Mouse (Mus musculus) left cerebral cortex, adult 9 months (tissue): ENCODE results near the gene Kazn.

Experiments used
- DNase-seq, 2 experiments: peaks; one replicate each; pipeline ENCODE4 v3.0.0; 2022; ENCODE audit warnings: low spot score in 2 of 2

Kazn gene

DNA sequence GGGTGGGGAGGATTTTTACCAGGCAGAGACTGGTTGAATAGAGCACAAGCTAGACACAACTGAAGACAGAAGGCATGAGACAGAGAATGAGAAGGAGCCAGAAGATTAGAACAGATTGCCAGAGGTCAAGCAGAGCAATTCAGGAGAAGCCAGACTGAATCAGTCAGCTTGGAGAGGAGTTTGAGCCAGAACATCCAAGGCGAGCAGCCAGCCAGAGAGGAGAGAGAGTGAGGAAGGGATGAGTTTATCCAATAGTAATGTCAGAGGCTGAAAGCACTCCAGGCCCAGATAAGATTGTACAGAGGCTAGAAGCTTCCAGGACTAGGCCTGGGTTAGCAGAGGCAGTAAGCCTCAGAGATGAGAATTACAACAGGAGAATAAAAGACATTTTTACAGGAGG lies 118.0 kb downstream of the Kazn start:
- no peak for DNase-seq

DNA sequence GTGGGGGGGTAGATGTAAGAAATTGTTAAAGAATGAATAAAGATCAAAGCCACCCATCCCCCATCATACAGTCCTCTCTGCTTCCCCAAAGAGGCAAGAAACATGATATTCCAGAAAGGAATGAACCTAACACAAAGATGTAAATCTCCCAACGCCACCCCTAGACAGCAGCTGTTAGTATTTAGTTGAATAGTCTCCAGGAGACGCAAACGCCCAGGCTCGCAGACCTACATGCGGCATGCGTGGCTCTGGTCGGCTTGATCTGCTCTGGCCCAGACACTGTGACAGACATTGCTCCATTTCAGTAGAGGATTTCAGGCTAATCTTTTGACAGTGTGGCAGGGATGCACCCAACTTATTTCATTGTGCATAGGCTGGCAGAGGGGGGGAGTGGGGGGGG lies 120.7 kb downstream of the Kazn start:
- no peak for DNase-seq

DNA sequence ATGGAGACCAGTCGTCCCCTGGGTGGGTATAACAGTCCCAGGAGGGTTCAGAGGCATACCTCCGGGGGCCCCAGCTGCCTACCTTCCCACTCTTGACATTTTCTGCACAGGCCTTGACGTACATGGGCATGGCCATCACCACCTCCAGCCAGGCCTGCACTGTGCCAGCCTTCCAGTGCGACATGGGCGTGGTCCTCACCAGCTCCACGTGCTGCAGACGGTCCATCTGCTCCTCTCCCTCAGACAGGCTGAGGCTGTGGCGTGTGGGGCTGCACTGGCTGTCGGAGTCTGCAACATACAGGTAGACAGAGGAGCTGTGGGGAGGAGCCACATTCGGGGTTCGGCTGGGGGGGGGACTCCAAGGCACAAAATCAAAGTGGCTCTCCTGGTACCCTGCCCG lies 121.2 kb downstream of the Kazn start:
- no peak for DNase-seq

DNA sequence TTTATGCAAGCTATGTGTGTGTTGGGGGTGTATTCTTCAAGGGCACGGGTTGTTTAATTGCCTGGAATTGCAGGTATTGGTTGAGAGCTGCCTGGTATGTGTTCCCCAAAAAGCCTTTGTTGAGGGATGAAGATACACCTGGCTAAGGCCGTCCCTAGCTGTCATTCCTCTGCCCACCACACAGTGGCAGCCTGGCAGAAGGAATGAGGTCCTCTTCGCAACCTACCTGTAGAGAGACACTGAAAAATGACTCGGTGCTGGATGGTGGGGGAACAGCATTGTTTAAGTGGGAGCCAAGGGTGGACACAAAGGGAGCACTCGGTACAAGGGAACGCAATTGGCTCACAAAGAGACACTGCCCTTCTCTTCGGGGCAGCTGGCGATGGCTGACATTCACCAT lies 125.9 kb downstream of the Kazn start:
- DNase-seq: peak in 1 of 2 experiments; percentile 31

DNA sequence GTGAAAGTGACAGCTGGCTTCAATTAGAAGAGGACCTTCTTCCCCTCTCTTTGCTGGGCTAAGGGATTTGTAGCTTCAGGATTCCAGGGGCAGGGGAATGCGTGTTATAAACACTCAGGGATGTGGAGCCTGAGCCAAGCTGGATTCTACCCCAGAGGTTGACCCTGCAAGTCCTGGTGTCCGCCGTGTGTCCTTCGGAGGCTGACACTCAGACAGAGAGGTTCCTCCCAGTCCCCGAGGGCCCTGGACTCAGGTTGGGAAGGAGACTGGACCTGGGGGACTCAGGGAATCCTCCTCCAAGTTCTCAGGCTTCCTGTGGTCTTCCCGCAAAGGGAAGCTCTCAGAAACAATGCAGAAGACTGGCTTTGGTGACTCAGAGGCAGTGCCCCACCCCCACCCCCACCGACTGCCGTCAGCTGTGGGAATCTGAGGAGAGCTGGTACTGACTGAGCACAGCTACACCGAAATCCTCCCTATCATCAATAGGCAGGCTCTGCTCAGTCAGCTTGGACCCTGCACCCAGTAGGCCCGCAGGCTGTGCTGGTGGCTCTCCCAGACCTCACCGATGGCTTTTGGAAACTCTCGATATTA lies 136.0 kb downstream of the Kazn start:
- DNase-seq: no peak

DNA sequence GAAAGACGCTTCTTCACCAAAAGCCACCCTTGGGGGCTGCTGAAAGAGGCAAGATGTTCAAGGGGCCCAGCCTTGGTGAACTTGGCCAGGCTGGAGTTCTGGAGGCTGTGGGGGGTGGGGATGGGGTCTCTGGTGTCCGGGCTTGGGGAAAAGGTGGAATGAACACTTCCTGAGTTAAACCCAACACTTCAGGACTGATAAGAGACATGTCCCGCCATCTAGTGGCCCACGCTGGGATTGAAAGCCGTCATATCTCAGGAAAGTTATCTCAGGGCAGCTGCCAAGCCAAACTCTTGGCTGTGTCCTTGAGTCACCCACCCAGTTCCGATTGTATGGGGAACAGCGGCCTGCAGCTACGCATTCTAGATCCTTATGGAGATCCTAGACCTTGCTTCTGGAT lies 140.9 kb downstream of the Kazn start:
- peak in 1 of 2 experiments; percentile 86 for DNase-seq

DNA sequence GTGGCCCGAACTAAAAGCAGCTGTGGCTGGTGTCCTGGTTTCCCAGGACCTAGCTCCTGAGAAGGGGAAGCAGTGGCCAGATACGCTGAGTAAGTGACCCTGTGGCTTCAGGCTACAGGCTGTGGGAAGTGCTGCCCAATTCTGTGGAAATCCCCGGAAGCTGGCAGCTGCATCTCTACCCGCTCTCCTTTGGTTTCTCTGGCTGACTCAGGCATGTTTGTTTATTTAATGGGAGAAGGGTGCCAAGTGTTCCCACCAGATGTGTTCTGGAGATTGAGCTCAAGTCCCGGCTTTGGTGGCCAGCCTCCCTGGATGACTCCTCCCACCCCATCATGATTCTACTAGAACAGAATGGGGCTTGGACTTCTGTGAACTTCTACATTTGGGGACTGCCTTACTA lies 141.3 kb downstream of the Kazn start:
- no peak for DNase-seq

DNA sequence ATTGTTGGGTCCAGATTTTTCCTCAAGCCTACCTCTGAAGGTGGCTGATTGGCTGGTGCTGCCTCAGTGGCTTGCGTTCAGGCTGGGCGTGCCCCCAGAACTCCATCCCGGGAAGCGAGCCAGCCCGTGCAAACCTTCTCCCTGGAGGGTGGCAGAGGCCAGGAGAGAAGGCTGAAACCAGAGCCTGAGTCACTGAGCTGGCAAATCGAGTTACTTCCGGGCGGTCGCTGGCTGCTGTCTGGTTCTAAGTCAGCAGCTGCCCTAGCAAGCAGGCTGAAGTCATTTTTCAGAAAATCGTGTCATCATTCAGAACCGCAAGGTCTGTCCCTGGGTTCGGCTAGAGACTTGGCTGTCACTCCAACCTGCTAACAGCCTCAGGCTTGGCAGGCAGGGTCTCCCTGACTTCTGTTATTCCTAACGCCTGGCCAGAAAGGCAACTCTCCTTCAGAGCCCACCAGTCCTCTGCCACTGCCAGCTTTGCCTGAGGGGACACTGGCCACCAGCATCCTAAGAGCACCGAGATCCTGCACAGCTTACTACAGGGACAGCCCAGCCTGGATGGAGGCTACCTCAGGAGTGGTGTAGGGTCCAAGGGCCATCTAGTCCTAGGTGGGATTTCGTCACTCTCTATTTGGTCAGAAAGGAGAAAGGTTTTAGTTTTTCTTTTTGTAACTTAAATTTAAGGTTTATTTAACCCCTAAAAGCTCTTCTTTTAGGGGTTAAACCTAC lies 143.5 kb downstream of the Kazn start:
- DNase-seq: no peak

DNA sequence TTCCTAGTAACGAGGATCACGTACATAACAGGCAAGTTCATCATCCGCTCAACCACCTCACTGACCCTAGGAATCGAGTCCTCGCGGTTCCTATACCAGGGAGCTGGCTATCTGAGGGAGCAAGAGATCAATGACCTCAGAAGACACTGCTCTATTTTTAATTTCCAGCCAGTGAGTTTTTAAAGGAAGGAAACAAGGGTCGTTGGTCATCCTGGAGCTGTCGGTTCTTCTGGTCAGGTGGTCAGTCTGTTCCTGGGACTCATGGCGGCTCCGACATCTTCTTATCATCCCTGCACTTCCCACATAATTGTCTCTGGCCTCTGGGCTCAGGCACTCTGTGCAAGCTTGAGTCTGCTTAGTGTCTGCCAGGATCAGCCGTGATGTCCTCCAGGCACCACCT lies 144.8 kb downstream of the Kazn start:
- no peak for DNase-seq

DNA sequence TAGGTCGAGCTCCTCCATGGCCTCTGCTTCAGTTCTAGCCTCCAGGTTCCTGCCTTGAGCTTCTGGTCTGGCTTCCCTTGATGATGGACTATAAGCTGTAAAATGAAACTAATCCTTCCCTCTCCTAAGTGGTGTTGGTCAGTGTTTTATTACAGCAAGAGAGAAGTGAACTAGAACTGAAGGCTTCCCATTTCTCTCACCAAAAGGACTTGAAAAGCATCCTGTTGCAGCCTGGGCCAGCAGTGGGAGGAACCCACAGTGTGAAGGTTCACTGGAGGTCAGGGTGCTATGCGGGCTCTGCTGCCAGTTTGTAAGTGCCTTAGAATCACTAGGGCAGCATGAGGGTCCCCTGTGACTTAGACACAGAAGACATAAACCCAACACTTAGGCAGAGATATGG lies 148.1 kb downstream of the Kazn start:
- DNase-seq: no peak

DNA sequence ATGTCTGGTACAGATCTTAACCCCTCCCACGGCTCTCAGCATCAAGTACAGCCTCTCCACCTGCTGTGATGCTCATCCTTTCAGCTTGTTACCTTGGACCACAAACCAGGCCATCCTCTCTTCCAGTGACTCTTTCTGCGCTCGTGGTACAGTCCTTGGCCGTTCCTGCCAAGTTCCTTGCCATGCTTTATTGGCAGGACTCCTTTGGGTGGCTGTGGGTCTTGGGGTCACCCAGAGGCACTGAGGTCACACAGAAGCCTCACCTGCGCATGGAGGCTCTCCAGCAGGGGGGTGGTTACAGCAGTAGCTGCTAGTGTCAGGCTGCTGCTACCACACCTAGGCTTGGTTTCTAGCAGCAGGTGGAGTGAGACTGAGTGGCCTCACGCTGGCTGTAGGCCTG lies 149.2 kb downstream of the Kazn start:
- no peak for DNase-seq

DNA sequence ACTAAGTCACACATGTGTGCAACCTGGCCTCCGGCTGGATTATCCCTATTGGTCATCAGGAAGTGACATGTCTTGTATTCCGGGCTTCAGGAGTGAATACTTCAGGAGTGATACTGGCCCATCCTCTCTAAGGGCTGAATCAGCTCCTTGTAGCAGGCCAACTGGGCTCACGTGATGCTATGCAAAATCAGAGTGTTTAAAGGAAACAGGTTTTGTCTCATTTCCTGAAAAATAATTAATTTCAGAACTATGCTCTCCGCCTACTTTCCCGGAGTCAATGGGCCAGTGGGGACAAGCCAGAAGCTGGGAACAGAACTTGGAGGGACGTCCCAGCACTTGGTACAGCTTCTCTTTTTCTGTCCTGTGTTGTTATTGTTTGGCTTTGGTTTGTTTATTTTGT lies 150.4 kb downstream of the Kazn start:
- DNase-seq: no peak

DNA sequence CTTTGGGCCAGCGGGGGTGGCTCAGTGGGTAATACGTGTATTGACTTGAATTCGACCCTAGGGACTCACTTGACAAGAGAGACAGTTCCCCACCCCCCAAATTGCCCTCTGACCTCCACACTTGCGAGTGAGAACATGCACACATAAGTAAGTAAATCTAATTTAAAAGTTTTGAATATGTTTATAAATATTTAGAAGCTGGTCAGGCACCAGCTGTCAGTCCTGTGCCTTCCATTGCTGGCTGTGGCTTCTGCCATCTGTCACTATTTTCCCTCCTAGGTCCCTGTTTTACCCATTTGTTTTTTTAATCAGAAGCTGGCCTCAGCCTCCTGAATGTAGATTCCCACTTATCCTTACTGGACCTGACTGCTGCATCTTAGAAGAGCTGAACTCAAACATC lies 150.8 kb downstream of the Kazn start:
- DNase-seq: no peak

DNA sequence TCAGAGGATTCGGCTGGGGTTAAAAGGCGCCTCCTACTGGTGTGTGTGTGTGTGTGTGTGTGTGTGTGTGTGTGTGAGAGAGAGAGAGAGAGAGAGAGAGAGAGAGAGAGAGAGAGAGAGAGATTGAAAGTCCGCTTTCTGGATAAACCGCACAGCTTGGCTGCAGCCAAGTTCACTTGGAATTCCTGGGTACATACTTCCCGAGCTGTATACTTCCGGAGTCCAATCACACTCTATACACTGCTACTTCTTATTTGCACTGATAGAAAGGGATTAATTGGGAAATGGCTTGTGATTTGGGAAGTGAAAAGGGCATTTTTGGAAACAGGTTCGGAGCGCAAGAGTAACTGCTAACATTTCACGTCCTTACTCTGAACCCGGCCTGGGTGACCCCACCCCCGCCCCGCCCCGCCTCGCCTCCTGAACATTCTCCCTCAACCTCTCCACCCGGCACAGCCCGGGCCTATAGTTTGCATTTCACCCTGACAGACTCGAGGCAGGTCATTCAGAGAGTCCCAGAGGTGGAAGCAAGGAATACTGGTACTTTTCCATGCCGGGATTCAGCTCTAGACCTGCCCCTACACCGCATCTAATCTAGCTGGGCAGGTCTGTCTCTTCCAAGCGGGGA lies 154.2 kb downstream of the Kazn start:
- DNase-seq: no peak

DNA sequence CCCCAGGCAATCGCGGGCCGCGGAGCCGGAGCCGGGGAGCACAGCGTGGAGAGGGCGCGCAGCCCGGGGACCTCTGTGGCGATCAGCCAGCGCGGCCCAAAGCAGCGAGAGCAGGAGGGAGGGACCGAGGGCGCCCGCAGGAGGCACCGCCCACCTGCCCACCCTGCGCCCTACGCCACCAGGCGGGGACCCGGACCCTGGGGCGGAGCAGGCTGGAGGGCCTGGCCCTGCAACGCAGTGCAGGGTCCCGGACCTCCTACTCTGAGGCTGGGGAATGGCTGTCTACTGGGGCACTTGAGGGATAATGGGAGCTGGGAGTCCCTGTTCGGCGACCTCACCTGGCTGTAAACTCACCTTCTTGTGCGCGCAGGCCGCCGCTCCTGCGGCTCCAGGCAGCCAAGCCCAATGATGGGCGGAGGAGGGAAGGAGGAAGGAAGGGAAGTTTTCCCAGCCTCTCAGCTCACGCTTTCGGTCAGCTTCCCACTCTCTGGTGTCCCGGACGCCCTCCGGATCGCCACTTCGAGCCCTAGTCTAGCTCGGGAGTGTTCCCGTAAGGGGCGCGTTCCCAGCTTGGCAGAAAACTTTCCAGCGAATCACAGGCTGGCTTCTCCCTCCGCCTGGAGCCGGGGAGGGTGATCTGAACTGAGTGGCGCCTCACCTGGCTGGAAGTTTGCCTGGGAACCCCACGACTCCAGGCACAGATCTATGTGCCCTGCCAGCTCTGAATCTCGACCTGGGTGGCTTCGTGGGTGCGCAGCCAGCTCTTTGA lies 154.9 kb downstream of the Kazn start, which contains the start of gene Tmem51:
TSS of gene Tmem51 (minus strand) at position 174 of the 769 bp plus-strand sequence.
- no peak for DNase-seq

DNA sequence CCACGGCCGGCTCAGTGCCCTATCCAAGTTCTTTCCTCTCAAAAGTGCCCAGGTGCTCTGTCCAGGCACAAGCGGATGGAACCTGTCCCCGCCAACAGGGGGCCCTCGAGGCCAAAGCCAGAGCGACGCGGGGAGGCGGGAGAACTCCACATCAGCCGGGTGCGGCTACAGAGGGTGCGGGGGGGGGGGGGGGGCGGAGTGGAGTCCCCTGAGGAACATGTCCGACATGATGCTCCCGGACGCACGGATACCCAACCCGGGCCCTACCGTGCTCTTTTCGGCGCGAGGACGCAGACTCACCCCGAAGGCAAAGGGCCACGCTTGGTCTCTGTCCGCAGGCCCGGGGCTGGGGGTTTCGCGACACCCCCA lies 155.5 kb downstream of the Kazn start:
- no peak for DNase-seq

DNA sequence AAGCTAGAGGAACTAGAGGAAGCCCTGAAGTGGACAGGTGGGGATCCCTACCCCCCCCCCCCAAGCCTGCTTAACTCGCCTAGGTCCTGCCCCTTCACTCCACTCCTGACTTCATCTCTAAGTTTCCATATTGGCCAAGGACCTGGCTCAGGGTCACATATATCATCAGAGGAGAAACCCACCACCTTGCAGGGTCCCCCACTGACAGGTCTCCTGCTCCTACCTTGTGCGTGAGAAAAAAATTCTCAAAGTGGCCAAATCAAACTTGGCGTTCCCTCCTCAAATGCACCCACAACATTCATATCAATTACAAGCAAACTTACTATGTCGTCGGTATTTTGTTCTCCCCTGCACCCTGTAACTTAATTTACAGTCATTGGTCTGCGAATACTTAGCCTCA lies 156.0 kb downstream of the Kazn start:
- no peak for DNase-seq

DNA sequence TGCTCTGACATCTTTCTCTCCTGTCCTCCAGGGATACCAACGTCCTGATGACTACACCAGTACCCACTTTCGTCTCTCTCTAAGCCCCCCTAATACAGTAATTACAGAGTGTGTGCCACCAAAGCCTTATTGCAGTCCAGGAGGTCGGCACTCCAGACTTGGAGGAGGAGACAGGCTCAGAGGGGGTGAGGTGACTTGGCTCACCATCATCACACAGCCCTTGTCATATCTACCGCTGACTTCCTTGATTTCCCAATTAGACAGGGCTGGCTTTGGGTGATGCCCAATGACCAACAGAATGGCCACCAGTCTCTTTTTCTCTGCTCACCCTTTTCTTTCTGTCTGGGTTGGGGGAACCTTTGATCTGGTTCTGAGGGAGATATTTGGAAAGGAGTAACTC lies 156.5 kb downstream of the Kazn start:
- DNase-seq: no peak

DNA sequence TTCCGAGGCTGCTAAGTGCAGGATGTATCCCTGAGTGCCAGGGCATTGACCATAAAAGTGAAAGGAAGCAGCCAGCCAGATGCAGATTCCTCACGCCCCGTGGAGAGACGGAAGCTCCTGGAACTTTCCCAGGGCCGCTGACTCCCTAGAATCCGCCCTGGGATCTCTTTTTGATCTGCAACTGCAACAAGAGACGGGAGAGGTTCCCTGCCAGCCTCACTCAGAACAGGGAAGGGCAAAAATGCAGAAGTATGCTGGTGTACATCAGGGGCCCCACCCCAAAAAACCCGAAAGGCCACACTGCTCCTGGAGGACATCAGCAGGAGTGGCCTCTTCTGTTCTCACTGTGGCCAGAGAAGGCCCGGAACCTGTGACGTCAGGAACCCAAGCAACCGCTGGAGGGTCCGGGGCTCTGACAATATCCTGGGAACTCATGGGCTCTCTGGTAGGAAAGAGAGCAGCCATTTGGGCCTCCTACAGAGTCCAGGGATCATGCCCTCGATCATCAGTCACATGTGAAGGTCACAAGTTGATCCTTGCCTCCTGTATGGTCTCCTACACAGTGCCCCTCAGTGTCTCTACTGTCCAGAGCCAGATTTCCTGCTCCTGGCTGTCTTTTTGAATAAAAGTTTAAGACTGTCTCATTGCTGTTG lies 157.4 kb downstream of the Kazn start:
- no peak for DNase-seq

DNA sequence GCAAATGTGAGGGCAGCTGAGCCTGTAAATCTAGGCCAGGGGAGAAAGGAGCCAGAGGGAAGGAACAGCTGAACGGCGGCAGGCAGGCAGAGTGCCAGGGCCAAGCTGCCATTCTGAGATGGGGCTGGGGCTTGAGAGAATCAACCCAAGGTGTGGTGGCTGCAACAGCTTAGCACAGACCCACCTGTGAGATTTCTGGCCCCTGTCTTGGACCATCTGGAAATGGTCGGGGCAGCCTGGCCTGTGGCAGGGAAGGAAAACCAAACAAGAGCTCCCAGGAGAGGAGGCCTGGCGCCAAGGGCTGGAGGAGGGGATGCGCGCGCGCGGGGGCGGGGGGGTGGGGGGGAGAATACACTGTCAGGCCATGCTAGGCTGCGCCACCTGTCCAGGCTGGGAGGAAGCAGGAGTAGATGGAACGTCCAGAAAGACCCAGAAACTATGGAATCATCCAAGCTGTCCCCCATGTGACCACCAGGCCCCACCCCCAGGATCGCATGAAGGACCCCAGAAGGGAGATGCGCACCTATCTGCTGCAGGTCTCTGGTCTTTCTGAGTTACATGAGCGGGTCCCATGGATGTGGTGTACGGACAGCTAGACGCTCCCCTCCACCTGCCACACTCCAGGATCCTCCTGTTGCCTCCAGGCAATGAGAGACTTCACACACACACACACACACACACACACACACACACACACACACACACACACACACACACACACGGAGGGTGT lies 158.1 kb downstream of the Kazn start:
- DNase-seq: no peak

DNA sequence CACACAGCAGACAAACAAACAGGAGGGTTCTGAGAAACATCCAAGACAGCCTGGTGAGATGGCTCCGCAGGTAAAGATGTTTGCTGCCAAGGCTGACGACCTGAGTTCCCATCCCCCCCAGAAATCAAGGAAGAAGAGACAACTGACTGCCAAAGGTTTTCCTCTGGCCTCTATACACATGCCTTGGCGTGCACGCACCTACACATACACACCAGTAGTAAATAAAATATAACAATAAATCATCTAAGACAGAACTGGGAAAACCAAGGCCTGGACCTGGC lies 158.8 kb downstream of the Kazn start:
- DNase-seq: no peak
